8 mouse cellular contexts compared by ENCODE assay signal in genomic region chr11:116918323-116919185, GRCm38 (mm10). TPM values are rescaled to one million over a fixed set of nuclear protein-coding genes. Genes with fewer than 3 reads are reported as not detected.
DNase-seq lines count a peak whose midpoint lies in the region; ATAC-seq and TF ChIP-seq lines count a peak whose summit lies in the region.

Mgat5b (plus strand) TSS chr11:116918863.

- H3K4me2 ChIP-seq in embryonic facial prominence, embryonic 14.5 days (ENCODE audit: low read depth, low read length) = peak within 1 kb of the TSS; percentile 99
- peak within 1 kb of the TSS; percentile 99 for H3K4me2 ChIP-seq in limb, embryonic 12.5 days
- peak within 1 kb of the TSS; percentile 89 for H3K4me2 ChIP-seq in midbrain, embryonic 14.5 days (ENCODE audit: low read length)

- H3K9me3 ChIP-seq in embryonic facial prominence, embryonic 14.5 days (ENCODE audit: control insufficient read depth, low read length) = no peaks in the 10 kb centered on the region
- no peaks in the 10 kb centered on the region for H3K9me3 ChIP-seq in limb, embryonic 12.5 days
- H3K9me3 ChIP-seq in midbrain, embryonic 14.5 days (ENCODE audit: control insufficient read depth, low read length) = no peaks in the 10 kb centered on the region

- no peak for TF ChIP-seq POLR2A in bone marrow macrophage, adult 2 months (IDR thresholded peaks at IDR 0.05; ENCODE audit: borderline replicate concordance, low read depth, low read length)

- H3K4me3 ChIP-seq in bone marrow macrophage, adult 2 months (ENCODE audit: insufficient read depth, low read length) = peak within 1 kb of the TSS; percentile 10; the same call in 1 of the 2 replicates
- H3K4me3 ChIP-seq in embryonic facial prominence, embryonic 14.5 days (ENCODE audit: low read depth, low read length) = peak within 1 kb of the TSS; percentile 68
- peak within 1 kb of the TSS; percentile 64 for H3K4me3 ChIP-seq in limb, embryonic 12.5 days (replicated peaks)
- peak within 1 kb of the TSS; percentile 85 for H3K4me3 ChIP-seq in midbrain, embryonic 14.5 days (replicated peaks; ENCODE audit: low read depth, low read length)

- no peak within 1 kb of the TSS for H3K27ac ChIP-seq in bone marrow macrophage, adult 2 months (ENCODE audit: insufficient read depth, low read depth, low read length)
- H3K27ac ChIP-seq in embryonic facial prominence, embryonic 14.5 days (replicated peaks; ENCODE audit: low read depth, low read length) = no peak within 1 kb of the TSS
- H3K27ac ChIP-seq in limb, embryonic 12.5 days = no peak within 1 kb of the TSS
- peak within 1 kb of the TSS; percentile 88 for H3K27ac ChIP-seq in midbrain, embryonic 14.5 days (replicated peaks; ENCODE audit: low read depth, low read length)

- peaks cover 45% of the 10 kb centered on the region for H3K27me3 ChIP-seq in embryonic facial prominence, embryonic 14.5 days (replicated peaks; ENCODE audit: control insufficient read depth, insufficient read depth, low read length)
- peaks cover 79% of the 10 kb centered on the region for H3K27me3 ChIP-seq in limb, embryonic 12.5 days
- H3K27me3 ChIP-seq in midbrain, embryonic 14.5 days (ENCODE audit: control insufficient read depth, insufficient read depth, low read length) = 0 out of 2 replicates have a peak, but pooled peaks cover 4% of the 10 kb centered on the region

- no peaks in the 10 kb centered on the region for H3K36me3 ChIP-seq in embryonic facial prominence, embryonic 14.5 days (ENCODE audit: control insufficient read depth, insufficient read depth, low read length)
- H3K36me3 ChIP-seq in limb, embryonic 12.5 days = no peaks in the 10 kb centered on the region
- H3K36me3 ChIP-seq in midbrain, embryonic 14.5 days (ENCODE audit: control insufficient read depth, insufficient read depth, low read length) = peaks cover 4% of the 10 kb centered on the region

- peak; percentile 55; the same call in 1 of the 2 replicates for TF ChIP-seq CTCF in bone marrow macrophage, adult 2 months (IDR thresholded peaks at IDR 0.05; ENCODE audit: low read depth, low read length)

- peak within 1 kb of the TSS; percentile 76 for H3K9ac ChIP-seq in embryonic facial prominence, embryonic 14.5 days (ENCODE audit: low read depth, low read length)
- H3K9ac ChIP-seq in limb, embryonic 12.5 days (replicated peaks) = peak within 1 kb of the TSS; percentile 81
- H3K9ac ChIP-seq in midbrain, embryonic 14.5 days (replicated peaks; ENCODE audit: low read length) = peak within 1 kb of the TSS; percentile 100

- peak; percentile 85 for DNase-seq in embryonic facial prominence, embryonic 14.5 days (ENCODE audit: low spot score)
- DNase-seq in heart, adult 9 months (ENCODE audit: low spot score in 2 of 2) = peak; percentile 43 to 61
- peak; percentile 33 to 65 for DNase-seq in kidney, adult 8-10 months
- peak; percentile 98 for DNase-seq in midbrain, embryonic 14.5 days
- peak; percentile 46 for DNase-seq in spleen, adult 12 weeks (ENCODE audit: low spot score)

- ATAC-seq in embryonic facial prominence, embryonic 14.5 days (ENCODE audit: low read depth) = peak; percentile 94
- peak; percentile 48 for ATAC-seq in limb, embryonic 12.5 days (ENCODE audit: insufficient number of reproducible peaks, insufficient read depth, low FRiP score, low TSS enrichment, low read depth)
- peak; percentile 88 for ATAC-seq in midbrain, embryonic 14.5 days (ENCODE audit: low FRiP score, low TSS enrichment)
- no peak for ATAC-seq in erythroid progenitor cell, adult 5-6 weeks (replicated peaks; ENCODE audit: low FRiP score, poor library complexity, severe bottlenecking)

- no peaks in the 10 kb centered on the region for H3K4me1 ChIP-seq in bone marrow macrophage, adult 2 months (ENCODE audit: control insufficient read depth, insufficient read depth, low read length)
- H3K4me1 ChIP-seq in embryonic facial prominence, embryonic 14.5 days (ENCODE audit: control insufficient read depth, insufficient read depth, low read length) = no peaks in the 10 kb centered on the region; the same call in 1 of the 2 replicates
- H3K4me1 ChIP-seq in limb, embryonic 12.5 days (replicated peaks) = peaks cover 11% of the 10 kb centered on the region
- H3K4me1 ChIP-seq in midbrain, embryonic 14.5 days (ENCODE audit: control insufficient read depth, insufficient read depth, low read length) = peaks cover 32% of the 10 kb centered on the region

- WGBS in embryonic facial prominence, embryonic 14.5 days = 6% methylated on average over 7 of the region's 90 CpGs
- WGBS in limb, embryonic 12.5 days = under 1% methylated on average over 71 of the region's 90 CpGs
- WGBS in midbrain, embryonic 14.5 days = 1% methylated on average over 75 of the region's 90 CpGs

RNA-seq across cellular contexts. Expression of gene Mgat5b, which starts in this region (rescaled TPM):
- polyA plus RNA-seq in bone marrow macrophage, adult 2 months (2012; ENCODE audit: insufficient read depth, insufficient read length, missing spikeins) = not detected in 2 replicates
- 1.1 and 1.6 TPM in 2 replicates for polyA plus RNA-seq in embryonic facial prominence, embryonic 14.5 days (2014; fragmentation: Nextera tagmentation; extraction: Ambion mirVana)
- polyA plus RNA-seq in limb, embryonic 12.5 days (2016; fragmentation: Nextera tagmentation; extraction: Ambion mirVana) = 1.8 and 2.0 TPM in 2 replicates
- 24.2 and 31.4 TPM in 2 replicates for polyA plus RNA-seq in midbrain, embryonic 14.5 days (2014; fragmentation: Nextera tagmentation; extraction: Ambion mirVana)
- total RNA-seq in erythroid progenitor cell, adult 5-6 weeks (2015; ENCODE audit: low replicate concordance) = not detected in 2 replicates
- total RNA-seq in erythroid progenitor cell, adult 5-6 weeks (2017; ENCODE audit: low replicate concordance) = not detected in 2 replicates

Comparison
In these comparisons a context has a peak if more than half of its experiments do, and no peak if none do; other contexts are left out.
1. H3K4me3 ChIP-seq: peak in every context shown above with its lines; median percentile 85 in midbrain, embryonic 14.5 days; 68 in embryonic facial prominence, embryonic 14.5 days; 64 in limb, embryonic 12.5 days; 10 in bone marrow macrophage, adult 2 months.
2. DNase-seq: peak in every context shown above with its lines; median percentile 98 in midbrain, embryonic 14.5 days; 85 in embryonic facial prominence, embryonic 14.5 days; 52 in heart, adult 9 months; 49 in kidney, adult 8-10 months; 46 in spleen, adult 12 weeks.